In the genomic region with DNA sequence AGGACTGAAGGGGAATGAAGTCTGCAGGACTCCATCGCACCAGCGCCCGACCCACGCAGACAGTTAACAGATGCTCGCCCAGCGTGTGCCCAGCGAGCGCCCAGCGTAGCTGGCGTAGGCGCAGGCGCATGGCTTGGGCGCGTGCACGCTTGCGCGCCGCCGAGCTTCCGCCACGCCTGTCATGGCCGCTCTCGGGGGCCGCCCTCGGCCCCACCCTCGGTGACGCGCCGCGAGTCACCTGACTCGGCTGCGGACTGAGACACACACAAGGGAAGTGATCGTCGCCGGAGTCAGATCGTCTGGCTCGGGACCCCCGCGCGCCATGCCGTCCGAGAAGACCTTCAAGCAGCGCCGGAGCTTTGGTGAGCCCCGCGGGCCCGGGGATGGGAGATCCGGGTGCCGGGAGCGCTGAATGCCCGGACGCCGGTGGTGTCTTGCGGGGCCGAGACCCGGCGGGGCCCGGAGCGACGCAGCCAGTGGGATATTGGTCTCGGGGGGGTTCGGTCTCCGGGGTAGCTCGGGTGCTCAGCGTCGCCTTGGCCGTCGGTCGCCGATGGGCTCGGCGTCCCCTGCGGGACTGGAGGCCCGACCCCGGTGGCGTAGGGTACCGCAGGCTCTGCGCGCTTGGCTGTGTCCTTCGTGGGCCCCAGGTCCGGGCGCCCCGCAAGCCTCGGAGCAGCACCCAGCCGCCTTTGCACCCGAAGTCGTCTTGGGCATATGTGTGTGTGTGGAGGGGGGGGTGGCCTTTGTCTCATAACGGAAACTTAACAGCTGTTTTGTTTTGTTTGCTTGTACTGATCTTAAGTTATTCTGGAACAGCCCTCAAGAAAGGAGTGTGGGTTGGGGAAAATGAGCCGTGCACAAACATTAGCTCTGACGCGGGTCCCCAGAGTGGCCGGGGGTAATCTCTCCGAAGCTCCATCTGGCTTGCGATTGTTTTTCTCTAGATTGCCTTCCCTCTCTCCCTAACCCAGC, we compare ENCODE assay signal across 7 mouse cellular contexts. TPM values are rescaled to one million over a fixed set of nuclear protein-coding genes. Genes with fewer than 3 reads are reported as not detected.
A peak's percentile ranks its signal among the peaks of the same experiment; 100 is the strongest.
DNase-seq lines count a peak whose midpoint lies in the region; ATAC-seq and TF ChIP-seq lines count a peak whose summit lies in the region.

A gene (plus strand): TSS at position 159 of the 975 bp plus-strand sequence.

- H3K4me3 ChIP-seq in embryonic facial prominence, embryonic 12.5 days = peak within 1 kb of the TSS; percentile 97
- H3K4me3 ChIP-seq in kidney, adult 2 months (ENCODE audit: insufficient read depth, low read depth, low read length) = peak within 1 kb of the TSS; percentile 88
- H3K4me3 ChIP-seq in limb, embryonic 12.5 days (replicated peaks) = peak within 1 kb of the TSS; percentile 98
- peak within 1 kb of the TSS; percentile 84 for H3K4me3 ChIP-seq in midbrain, embryonic 15.5 days
- H3K4me3 ChIP-seq in spleen, adult 2 months (ENCODE audit: extremely low read depth, insufficient read depth, insufficient read length) = peak within 1 kb of the TSS; percentile 82

- peak within 1 kb of the TSS; percentile 91 for H3K4me2 ChIP-seq in embryonic facial prominence, embryonic 12.5 days (replicated peaks)
- H3K4me2 ChIP-seq in limb, embryonic 12.5 days = peak within 1 kb of the TSS; percentile 90
- peak within 1 kb of the TSS; percentile 72 for H3K4me2 ChIP-seq in midbrain, embryonic 15.5 days

- peaks cover 21% of the 10 kb centered on the region for H3K36me3 ChIP-seq in embryonic facial prominence, embryonic 12.5 days
- no peaks in the 10 kb centered on the region for H3K36me3 ChIP-seq in kidney, adult 2 months (ENCODE audit: control insufficient read depth, insufficient read depth, low read length)
- peaks cover 32% of the 10 kb centered on the region for H3K36me3 ChIP-seq in limb, embryonic 12.5 days
- peaks cover 13% of the 10 kb centered on the region; the same call in 1 of the 2 replicates for H3K36me3 ChIP-seq in midbrain, embryonic 15.5 days (replicated peaks)
- peaks cover 12% of the 10 kb centered on the region for H3K36me3 ChIP-seq in spleen, adult 2 months (ENCODE audit: control insufficient read depth, insufficient read depth, low read length)

- under 1% methylated on average over 94 of the region's 94 CpGs for WGBS in embryonic facial prominence, embryonic 12.5 days
- WGBS in kidney, adult 2 months = under 1% methylated on average over 94 of the region's 94 CpGs
- under 1% methylated on average over 94 of the region's 94 CpGs for WGBS in limb, embryonic 12.5 days
- WGBS in midbrain, embryonic 15.5 days = under 1% methylated on average over 94 of the region's 94 CpGs
- WGBS in spleen, adult 2 months = under 1% methylated on average over 94 of the region's 94 CpGs

- H3K27me3 ChIP-seq in embryonic facial prominence, embryonic 12.5 days = no peaks in the 10 kb centered on the region
- no peaks in the 10 kb centered on the region for H3K27me3 ChIP-seq in kidney, adult 2 months (replicated peaks; ENCODE audit: control insufficient read depth, insufficient read depth, low read length)
- H3K27me3 ChIP-seq in limb, embryonic 12.5 days = no peaks in the 10 kb centered on the region
- no peaks in the 10 kb centered on the region for H3K27me3 ChIP-seq in midbrain, embryonic 15.5 days (replicated peaks)
- no peaks in the 10 kb centered on the region for H3K27me3 ChIP-seq in spleen, adult 2 months (ENCODE audit: control insufficient read depth, insufficient read depth, low read length)

- TF ChIP-seq CTCF in kidney, adult 2 months (conservative IDR thresholded peaks at IDR 0.05; ENCODE audit: insufficient read depth, insufficient read length, low read depth, low read length) = no peak
- TF ChIP-seq CTCF in spleen, adult 2 months (IDR thresholded peaks at IDR 0.05; ENCODE audit: extremely low read depth, insufficient read depth, insufficient read length, insufficient replicate concordance) = no peak

- H3K27ac ChIP-seq in embryonic facial prominence, embryonic 12.5 days = peak within 1 kb of the TSS; percentile 65
- peak within 1 kb of the TSS; percentile 75 for H3K27ac ChIP-seq in kidney, adult 2 months (ENCODE audit: insufficient read depth, low read depth, low read length)
- H3K27ac ChIP-seq in limb, embryonic 12.5 days = peak within 1 kb of the TSS; percentile 69
- peak within 1 kb of the TSS; percentile 84 for H3K27ac ChIP-seq in midbrain, embryonic 15.5 days
- H3K27ac ChIP-seq in spleen, adult 2 months (ENCODE audit: insufficient read depth, low read length) = peak within 1 kb of the TSS; percentile 83

- H3K4me1 ChIP-seq in embryonic facial prominence, embryonic 12.5 days = peaks cover 24% of the 10 kb centered on the region
- peaks cover 16% of the 10 kb centered on the region for H3K4me1 ChIP-seq in kidney, adult 2 months (ENCODE audit: control insufficient read depth, insufficient read depth, low read length)
- H3K4me1 ChIP-seq in limb, embryonic 12.5 days (replicated peaks) = peaks cover 25% of the 10 kb centered on the region
- peaks cover 30% of the 10 kb centered on the region for H3K4me1 ChIP-seq in midbrain, embryonic 15.5 days
- peaks cover 9% of the 10 kb centered on the region; the same call in 1 of the 2 replicates for H3K4me1 ChIP-seq in spleen, adult 2 months (ENCODE audit: control insufficient read depth, insufficient read depth, insufficient read length)

- TF ChIP-seq POLR2A in kidney, adult 2 months (IDR thresholded peaks at IDR 0.05; ENCODE audit: low read depth, low read length) = no peak
- TF ChIP-seq POLR2A in spleen, adult 2 months (IDR thresholded peaks at IDR 0.05; ENCODE audit: low read depth, low read length) = peak; percentile 41

- H3K9ac ChIP-seq in embryonic facial prominence, embryonic 12.5 days = peak within 1 kb of the TSS; percentile 93
- H3K9ac ChIP-seq in limb, embryonic 12.5 days (replicated peaks) = peak within 1 kb of the TSS; percentile 85
- H3K9ac ChIP-seq in midbrain, embryonic 15.5 days = peak within 1 kb of the TSS; percentile 87

- peak; percentile 96 for DNase-seq in adrenal gland, postnatal 25 days
- peak; percentile 96 to 97 for DNase-seq in heart, adult 18-20 months
- peak; percentile 96 for DNase-seq in kidney, adult 2 months
- peak; percentile 88 to 92 for DNase-seq in spleen, adult 2 months (ENCODE audit: low read depth in 1 of 2, low spot score in 2 of 2)

- no peaks in the 10 kb centered on the region for H3K9me3 ChIP-seq in embryonic facial prominence, embryonic 12.5 days
- no peaks in the 10 kb centered on the region for H3K9me3 ChIP-seq in limb, embryonic 12.5 days
- no peaks in the 10 kb centered on the region for H3K9me3 ChIP-seq in midbrain, embryonic 15.5 days

- ATAC-seq in embryonic facial prominence, embryonic 12.5 days (ENCODE audit: insufficient number of reproducible peaks, insufficient read depth, low FRiP score, low TSS enrichment) = peak; percentile 69
- ATAC-seq in limb, embryonic 12.5 days (ENCODE audit: insufficient number of reproducible peaks, insufficient read depth, low FRiP score, low TSS enrichment, low read depth) = peak; percentile 81
- ATAC-seq in midbrain, embryonic 15.5 days (replicated peaks) = peak; percentile 88

RNA-seq across cellular contexts. Expression of the gene that starts here (rescaled TPM):
- total RNA-seq in adrenal gland, postnatal 25 days (2021) = 171 and 182 TPM in 2 replicates
- polyA plus RNA-seq in embryonic facial prominence, embryonic 12.5 days (2016; fragmentation: Nextera tagmentation; extraction: Ambion mirVana) = 214 and 232 TPM in 2 replicates
- total RNA-seq in heart, adult 18-20 months (2021) = 100 to 1,000 TPM; 238 to 264 TPM
- polyA plus RNA-seq in kidney, adult 2 months (2012; rRNA removed) = 130 and 155 TPM in 2 replicates
- 186 and 190 TPM in 2 replicates for polyA plus RNA-seq in limb, embryonic 12.5 days (2016; fragmentation: Nextera tagmentation; extraction: Ambion mirVana)
- 372 and 386 TPM in 2 replicates for polyA plus RNA-seq in midbrain, embryonic 15.5 days (2015; fragmentation: Nextera tagmentation; extraction: Ambion mirVana)
- 50.0 and 52.4 TPM in 2 replicates for polyA plus RNA-seq in spleen, adult 2 months (2012; rRNA removed)

Comparison
In these comparisons a context has a peak if more than half of its experiments do, and no peak if none do; other contexts are left out.
1. Peak in every context shown above with its lines: DNase-seq, ATAC-seq, H3K4me3 ChIP-seq and H3K27ac ChIP-seq.